Mouse (Mus musculus): ENCODE data around the gene Cacna1a. TPM values are rescaled to one million over a fixed set of nuclear protein-coding genes. Genes with fewer than 3 reads are reported as not detected.

Gene Cacna1a
- polyA plus RNA-seq, 1 experiment, result 10.4 TPM

DNA sequence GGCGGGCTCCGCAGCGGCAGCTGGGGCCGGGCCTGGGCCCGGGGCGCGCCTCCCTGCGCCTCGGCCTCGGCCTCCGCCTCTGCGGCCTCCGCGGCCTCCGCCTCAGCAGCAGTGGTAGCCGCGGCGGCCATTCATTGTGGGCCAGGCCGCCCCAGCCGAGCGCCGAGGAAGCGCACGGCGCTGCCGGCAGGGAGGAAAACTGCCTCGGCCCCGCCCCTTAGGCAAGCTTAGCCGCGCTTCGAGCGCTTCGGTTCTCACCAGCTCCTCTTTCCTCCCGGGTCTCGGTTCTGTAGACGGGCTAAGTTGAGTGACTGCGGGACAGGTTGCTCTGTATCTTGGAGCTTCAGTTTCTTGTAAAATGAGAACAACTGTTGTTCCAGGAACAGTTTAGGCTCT is 299.5 kb downstream of the Cacna1a start, which contains the start of gene Nacc1:
Gene Nacc1, minus strand, starts transcription at position 158 of the 396 bp plus-strand sequence.
- DNase-seq (ENCODE audit: low read depth), result no peak

DNA sequence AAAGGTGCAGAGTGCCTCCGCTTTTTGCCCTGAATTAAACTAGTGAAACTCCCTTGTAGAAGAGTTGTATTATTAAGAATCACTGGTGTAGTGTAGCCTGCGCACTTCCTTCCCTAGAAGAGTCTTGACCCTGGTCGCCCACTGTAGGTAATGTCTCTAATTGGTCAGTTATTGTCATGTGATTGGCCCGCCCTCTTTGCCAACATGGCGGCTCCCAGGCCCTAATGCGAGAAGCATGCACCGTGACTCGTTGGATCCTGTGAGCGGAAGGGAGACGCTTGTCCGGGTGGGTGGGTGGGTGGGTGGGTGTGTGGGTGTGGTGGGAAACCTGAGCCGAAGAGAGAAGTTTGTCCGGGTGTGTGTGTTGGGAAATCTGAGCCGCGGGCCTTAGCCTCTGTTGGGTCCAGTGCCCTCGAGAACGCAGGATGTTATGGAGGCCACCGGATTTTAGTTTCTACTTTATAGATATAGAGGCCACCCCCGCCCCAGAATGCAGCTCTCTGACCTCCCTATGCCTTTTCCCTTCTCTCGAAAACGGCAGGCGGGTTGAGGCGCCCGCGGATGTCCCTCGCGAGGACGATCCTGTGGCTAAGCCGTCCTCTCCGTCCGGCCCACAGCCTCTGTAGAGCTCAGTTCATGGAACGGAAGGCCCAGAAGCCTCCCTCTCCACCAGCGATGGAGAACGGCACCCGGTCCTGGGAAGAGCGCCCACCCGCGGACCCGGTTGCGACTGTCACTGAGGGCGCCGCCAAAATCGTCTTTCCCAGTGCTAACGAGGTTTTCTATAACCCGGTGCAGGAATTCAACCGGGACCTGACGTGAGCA is 301.1 kb downstream of the Cacna1a start:
- DNase-seq (ENCODE audit: low read depth), result no peak

Other genes starting within 250 kb of the Cacna1a start
- 25.4 and 25.7 TPM in 2 replicates for gene Cc2d1a, start 240.5 kb upstream of the Cacna1a start, polyA plus RNA-seq (2012; rRNA removed)
- 2.4 TPM in 2 replicates for gene 4930432K21Rik, start 240.4 kb upstream of the Cacna1a start, polyA plus RNA-seq (2012; rRNA removed)
- 0.95 and 1.4 TPM in 2 replicates for gene Nanos3, start 203.2 kb upstream of the Cacna1a start, polyA plus RNA-seq (2012; rRNA removed)
- 9.3 and 10.0 TPM in 2 replicates for gene Zswim4, start 151.4 kb upstream of the Cacna1a start, polyA plus RNA-seq (2012; rRNA removed)
- gene D8Ertd738e, start 138.7 kb upstream of the Cacna1a start, polyA plus RNA-seq (2012; rRNA removed), result 134 and 141 TPM in 2 replicates
- gene Mri1, start 131.1 kb upstream of the Cacna1a start, polyA plus RNA-seq (2012; rRNA removed), result 45.7 and 53.6 TPM in 2 replicates
- gene Ccdc130, start 118.1 kb upstream of the Cacna1a start, polyA plus RNA-seq (2012; rRNA removed), result 32.1 and 44.9 TPM in 2 replicates

All from gonadal fat pad, adult 2 months (tissue).